Mouse (Mus musculus) megakaryocyte, embryonic 14.5 days (primary cell): ENCODE data around the gene Gtf2h5.

Source experiments
- FLI1 ChIP-seq: IDR thresholded peaks from 2 replicates; pipeline ENCODE4 v1.6.1; 2012; ENCODE audit warnings: low read length, inconsistent platforms, mixed read lengths
- GATA1 ChIP-seq: IDR thresholded peaks from 3 replicates; pipeline ENCODE4 v1.6.1; 2012; ENCODE audit warnings: mixed read lengths, low read length, inconsistent platforms, borderline replicate concordance

- no peak for TF ChIP-seq GATA1
- TF ChIP-seq FLI1: no peak
Observed at GRCm38 (mm10) chr17:6115085-6115484, 35.5 kb downstream of the Gtf2h5 start.
